Mouse (Mus musculus) hindbrain, embryonic 15.5 days (tissue): Measurements from ENCODE around the gene Uhrf1. TPM values are rescaled to one million over a fixed set of nuclear protein-coding genes. Genes with fewer than 3 reads are reported as not detected.
A peak's percentile ranks its signal among the peaks of the same experiment; 100 is the strongest.

ENCODE experiments used
- ATAC-seq: fragments of 200-750 bp; cut with Nextera tagmentation; 2 replicates; pipeline ENCODE4 v1.8.0; 2017; ENCODE audit warnings: low read depth, moderate number of reproducible peaks, moderate TSS enrichment; ENCODE audit not compliant: low FRiP score
- H3K27ac ChIP-seq: fragments of 300-500 bp; sonication (generic); replicated peaks from 2 replicates; pipeline ENCODE4 v1.5.1; 2015; ENCODE audit warnings: mild to moderate bottlenecking, inconsistent platforms
- H3K27me3 ChIP-seq: fragments of 300-500 bp; sonication (generic); 2 replicates; pipeline ENCODE4 v1.6.1; 2015; ENCODE audit warnings: control low read depth, inconsistent platforms
- H3K36me3 ChIP-seq: fragments of 300-500 bp; sonication (generic); 2 replicates; pipeline ENCODE4 v1.6.1; 2015; ENCODE audit warnings: control low read depth, inconsistent platforms
- H3K4me1 ChIP-seq: fragments of 300-500 bp; sonication (generic); replicated peaks from 2 replicates; pipeline ENCODE4 v1.6.1; 2015; ENCODE audit warnings: control low read depth, inconsistent platforms
- H3K4me2 ChIP-seq: fragments of 300-500 bp; sonication (generic); 2 replicates; pipeline ENCODE4 v1.6.1; 2015; ENCODE audit warnings: moderate library complexity, mild to moderate bottlenecking, inconsistent platforms
- H3K4me3 ChIP-seq: fragments of 300-500 bp; sonication (generic); 2 replicates; pipeline ENCODE4 v1.5.1; 2015; ENCODE audit warnings: mild to moderate bottlenecking, inconsistent platforms
- H3K9ac ChIP-seq: fragments of 300-500 bp; sonication (generic); 2 replicates; pipeline ENCODE4 v1.6.1; 2015; ENCODE audit warnings: inconsistent platforms
- H3K9me3 ChIP-seq: fragments of 300-500 bp; sonication (generic); 2 replicates; pipeline ENCODE4 v1.6.1; 2016; ENCODE audit warnings: control low read depth, inconsistent platforms
- WGBS: fragments of 180-500 bp; shearing (Covaris S2); methylation state at CpG from one replicate; pipeline ENCODE4 v1.1.7; 2015; 5-methylcytosine and 5-hydroxymethylcytosine counted together
- polyA plus RNA-seq: library from polyadenylated mRNA; unstranded; fragments of >200 nt; fragmentation: Nextera tagmentation; extraction: Ambion mirVana; gene quantifications from 2 replicates; pipeline ENCODE4 v1.2.1, GENCODE M21; 2015

Uhrf1 gene
- polyA plus RNA-seq, 1 experiment from 2014 or later: 29.7 TPM

DNA sequence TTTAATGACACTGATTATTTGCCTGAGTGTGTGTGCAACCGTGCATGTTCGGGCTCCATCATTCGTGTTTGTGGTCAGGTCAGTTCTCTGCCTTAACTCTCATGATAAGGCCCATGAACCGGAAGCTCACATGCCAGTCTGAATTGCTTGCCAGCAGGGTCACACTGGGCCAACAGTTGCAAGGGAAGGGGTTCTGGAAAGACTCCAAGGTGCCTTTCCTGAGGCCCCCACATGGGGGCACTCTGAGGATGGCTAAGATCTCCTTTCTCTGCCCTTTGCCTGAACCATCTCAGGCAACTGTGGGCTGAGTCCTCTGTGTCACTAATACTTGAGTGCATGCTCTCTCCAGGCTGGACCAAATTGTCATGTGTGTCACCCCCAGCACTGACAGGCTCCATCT lies 34.1 kb downstream of the Uhrf1 start:
- Histone ChIP-seq H3K4me3 (no peak overlapping the region), H3K9me3 (no peaks in the 10 kb centered on the region), H3K27me3 (no peaks in the 10 kb centered on the region), H3K36me3 (no peaks in the 10 kb centered on the region), H3K9ac (no peak overlapping the region), H3K4me1 (peaks cover 35% of the 10 kb centered on the region), H3K4me2 (no peak overlapping the region), H3K27ac (no peak overlapping the region)
- 46% methylated on average over 4 of the region's 4 CpGs for WGBS
- no peak for ATAC-seq

DNA sequence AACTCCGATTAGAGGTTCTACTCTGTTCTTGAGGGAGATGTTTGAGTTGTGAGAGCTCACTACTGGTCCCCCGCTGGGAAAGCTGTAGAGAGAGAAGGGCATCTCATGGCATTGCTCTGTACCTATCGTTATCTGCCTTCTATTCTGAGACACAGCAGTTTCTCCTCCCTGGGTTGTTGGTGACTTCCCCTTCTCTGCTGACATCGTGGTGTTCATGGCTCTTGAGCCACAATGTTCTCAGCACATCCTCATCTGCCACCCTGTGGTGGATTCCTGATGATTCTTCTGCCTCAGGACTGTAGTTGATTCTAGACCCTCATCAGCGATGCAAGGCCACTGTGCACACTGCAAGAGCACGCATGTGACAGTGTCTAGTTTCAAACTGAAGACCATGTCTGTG lies 34.7 kb downstream of the Uhrf1 start:
- H3K4me3 ChIP-seq: no peak overlapping the region
- no peak overlapping the region for H3K27ac ChIP-seq
- 87% methylated on average over 6 of the region's 6 CpGs for WGBS
- no peaks in the 10 kb centered on the region for H3K9me3 ChIP-seq
- no peak overlapping the region for H3K4me2 ChIP-seq
- H3K4me1 ChIP-seq: peaks cover 29% of the 10 kb centered on the region
- H3K9ac ChIP-seq: no peak overlapping the region
- no peak for ATAC-seq
- no peaks in the 10 kb centered on the region for H3K27me3 ChIP-seq
- no peaks in the 10 kb centered on the region for H3K36me3 ChIP-seq

DNA sequence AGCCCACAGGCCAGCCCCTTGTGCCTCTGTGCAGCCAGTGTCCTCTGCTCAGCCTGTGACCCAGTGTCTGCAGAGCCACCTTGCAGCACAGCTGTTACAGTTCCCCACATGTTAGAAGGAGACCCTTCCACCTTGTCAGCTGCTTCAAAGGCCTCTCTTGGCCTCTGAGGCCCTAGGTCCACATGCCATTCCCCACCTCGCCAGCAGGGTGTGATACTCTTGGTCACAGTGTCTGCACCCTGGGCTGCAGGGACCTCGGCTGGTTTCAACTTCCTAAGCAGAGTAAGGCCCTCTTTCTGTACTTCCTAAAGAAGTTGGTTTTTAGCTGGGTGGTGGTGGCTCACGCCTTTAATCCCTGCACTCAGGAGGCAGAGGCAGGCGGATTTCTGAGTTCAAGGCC lies 35.8 kb downstream of the Uhrf1 start:
- Histone ChIP-seq H3K9ac (no peak overlapping the region), H3K9me3 (no peaks in the 10 kb centered on the region), H3K4me2 (no peak overlapping the region), H3K27ac (no peak overlapping the region), H3K4me3 (no peak overlapping the region), H3K27me3 (no peaks in the 10 kb centered on the region), H3K4me1 (peaks cover 25% of the 10 kb centered on the region), H3K36me3 (no peaks in the 10 kb centered on the region)
- ATAC-seq: no peak
- WGBS: 60% methylated on average over 4 of the region's 4 CpGs

DNA sequence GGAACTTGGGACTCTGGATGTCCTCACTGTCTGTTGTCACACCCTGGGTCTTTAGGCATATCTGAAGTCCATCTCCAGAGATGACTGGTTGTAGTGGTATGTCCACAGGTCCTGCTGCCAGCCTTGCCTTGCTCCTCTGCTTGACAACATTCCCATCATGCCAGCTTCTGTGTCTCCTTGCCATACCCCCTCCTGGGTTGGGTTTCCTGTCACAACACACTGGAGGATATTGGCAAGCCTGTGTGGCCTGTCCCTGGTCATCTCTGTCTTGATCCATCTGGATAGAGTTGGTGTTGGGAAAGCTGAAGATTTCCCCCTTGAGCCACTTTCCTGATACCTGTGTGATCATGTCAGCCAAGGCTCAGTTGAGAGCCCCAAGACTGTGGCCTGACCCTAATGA lies 37.6 kb downstream of the Uhrf1 start:
- Histone ChIP-seq H3K9me3 (no peaks in the 10 kb centered on the region), H3K36me3 (no peaks in the 10 kb centered on the region), H3K27ac (no peak overlapping the region), H3K4me2 (no peak overlapping the region), H3K4me1 (peaks cover 15% of the 10 kb centered on the region), H3K27me3 (no peaks in the 10 kb centered on the region), H3K9ac (no peak overlapping the region), H3K4me3 (no peak overlapping the region)
- no peak for ATAC-seq

DNA sequence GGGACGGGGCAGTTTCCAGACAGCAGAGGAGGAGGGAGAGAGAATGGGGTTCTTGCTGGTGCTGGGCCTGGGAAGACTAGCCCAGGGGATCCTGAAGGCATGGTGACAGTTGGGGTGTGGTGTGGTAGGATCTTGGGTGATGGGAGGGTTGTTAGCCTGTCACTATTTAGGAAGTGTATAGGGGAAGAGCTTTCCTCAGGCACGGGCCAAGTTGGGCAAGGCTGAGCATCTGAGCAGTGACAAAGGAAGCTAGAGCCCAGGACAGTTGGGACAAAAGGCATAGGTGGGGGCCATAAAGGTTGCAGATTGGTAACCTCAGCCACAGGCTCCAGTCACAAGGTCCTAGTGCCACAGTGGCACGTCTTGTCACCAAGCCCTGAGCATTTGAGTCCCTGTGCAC lies 40.3 kb downstream of the Uhrf1 start:
- Histone ChIP-seq H3K27me3 (no peaks in the 10 kb centered on the region), H3K9ac (no peak overlapping the region), H3K4me1 (peaks cover 6% of the 10 kb centered on the region; the same call in 1 of the 2 replicates), H3K9me3 (no peaks in the 10 kb centered on the region), H3K36me3 (no peaks in the 10 kb centered on the region), H3K4me2 (no peak overlapping the region), H3K4me3 (no peak overlapping the region), H3K27ac (no peak overlapping the region)
- no peak for ATAC-seq
- WGBS: 81% methylated on average over 3 of the region's 3 CpGs

DNA sequence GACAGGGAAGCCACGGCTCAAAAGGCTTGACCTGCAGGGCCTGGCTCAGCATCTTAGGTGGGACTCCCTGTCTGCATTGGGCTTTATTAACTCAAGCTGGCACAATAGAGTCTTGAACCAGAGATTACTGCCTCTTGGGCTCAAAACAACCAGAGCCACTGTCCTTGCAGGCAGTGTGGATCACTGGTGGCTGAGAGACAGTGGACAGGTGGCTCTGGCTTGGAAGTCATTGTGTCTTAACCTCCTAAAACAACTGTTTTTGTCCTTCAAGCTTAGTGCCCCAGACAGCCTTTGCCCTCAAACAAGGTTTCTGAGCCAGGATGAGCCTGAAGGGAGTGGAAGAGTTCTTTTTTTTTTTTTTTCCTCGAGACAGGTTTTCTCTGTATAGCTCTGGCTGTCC lies 42.2 kb downstream of the Uhrf1 start:
- 90% methylated on average over 2 of the region's 2 CpGs for WGBS
- Histone ChIP-seq H3K27me3 (no peaks in the 10 kb centered on the region), H3K4me1 (peaks cover 14% of the 10 kb centered on the region; the same call in 1 of the 2 replicates), H3K9ac (no peak overlapping the region), H3K4me3 (no peak overlapping the region), H3K4me2 (no peak overlapping the region), H3K36me3 (no peaks in the 10 kb centered on the region), H3K27ac (no peak overlapping the region), H3K9me3 (no peaks in the 10 kb centered on the region)
- ATAC-seq: no peak

DNA sequence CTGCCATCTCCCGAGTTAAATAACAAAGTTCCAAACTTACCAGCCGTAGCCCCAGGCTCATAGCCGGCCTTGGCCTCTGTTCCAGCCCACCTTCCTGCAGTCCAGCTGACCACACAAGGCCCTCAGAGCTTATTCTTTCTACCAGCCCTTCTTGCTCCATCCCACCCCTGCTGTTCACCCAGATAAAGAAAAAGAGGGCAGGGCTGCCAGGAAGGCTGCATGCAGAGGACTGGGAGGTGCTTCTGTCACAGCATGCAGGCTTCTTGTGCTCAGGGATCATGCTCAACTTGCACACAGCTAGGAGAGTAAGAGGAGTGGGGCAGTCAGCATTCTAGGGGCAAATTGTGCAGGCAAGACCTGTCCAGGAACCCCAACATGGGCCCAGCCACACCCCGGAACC lies 45.0 kb downstream of the Uhrf1 start:
- Histone ChIP-seq H3K4me2 (no peak overlapping the region), H3K4me3 (no peak overlapping the region), H3K27me3 (no peaks in the 10 kb centered on the region), H3K9me3 (no peaks in the 10 kb centered on the region), H3K27ac (no peak overlapping the region), H3K9ac (no peak overlapping the region), H3K4me1 (peaks cover 17% of the 10 kb centered on the region; the same call in 1 of the 2 replicates), H3K36me3 (peaks cover 7% of the 10 kb centered on the region)
- no peak for ATAC-seq
- 67% methylated on average over 4 of the region's 4 CpGs for WGBS

DNA sequence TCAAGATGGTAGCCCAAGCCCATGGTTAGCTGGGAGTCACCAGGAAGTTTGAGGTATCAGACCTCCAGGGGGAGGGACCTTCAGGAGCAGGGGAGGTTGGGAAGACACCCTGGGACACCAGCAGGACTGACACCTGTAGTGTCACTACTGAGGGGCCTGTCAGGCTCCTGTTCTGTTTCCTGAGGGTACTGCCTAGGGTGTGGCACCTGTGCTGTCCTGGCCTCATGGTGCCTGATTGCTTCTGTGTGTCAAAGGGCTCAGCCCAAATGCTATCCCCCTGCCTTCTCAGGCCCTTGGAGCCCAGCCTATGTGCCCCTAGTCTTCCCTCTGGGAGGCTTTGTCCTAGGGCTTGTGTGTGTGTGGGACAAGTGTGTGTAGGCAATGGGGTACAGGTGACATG lies 45.5 kb downstream of the Uhrf1 start:
- Histone ChIP-seq H3K36me3 (peaks cover 12% of the 10 kb centered on the region), H3K9ac (no peak overlapping the region), H3K27ac (no peak overlapping the region), H3K4me1 (peaks cover 17% of the 10 kb centered on the region; the same call in 1 of the 2 replicates), H3K4me2 (no peak overlapping the region), H3K9me3 (no peaks in the 10 kb centered on the region), H3K4me3 (no peak overlapping the region), H3K27me3 (no peaks in the 10 kb centered on the region)
- no peak for ATAC-seq

DNA sequence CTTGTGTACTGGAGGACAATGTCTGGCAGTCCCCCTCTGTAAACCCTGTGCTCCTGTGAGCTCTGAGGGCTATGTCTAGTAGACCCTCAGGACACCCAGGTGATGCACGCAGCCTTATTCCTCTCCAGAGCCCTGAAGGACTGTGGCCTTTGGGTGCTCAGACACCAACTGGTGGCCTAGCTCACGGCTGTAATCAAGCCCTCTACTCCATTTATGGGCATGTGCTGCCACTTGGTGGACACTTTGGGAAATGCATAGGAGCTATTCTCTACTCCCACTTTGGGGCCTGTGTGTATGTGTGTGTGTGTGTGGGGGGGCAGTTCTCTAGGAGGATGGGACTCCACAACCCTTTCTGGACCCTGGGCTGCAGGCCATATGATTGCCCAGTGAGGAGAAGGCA lies 47.6 kb downstream of the Uhrf1 start:
- Histone ChIP-seq H3K36me3 (peaks cover 30% of the 10 kb centered on the region), H3K27ac (no peak overlapping the region), H3K9me3 (no peaks in the 10 kb centered on the region), H3K4me3 (no peak overlapping the region), H3K4me1 (peaks cover 17% of the 10 kb centered on the region; the same call in 1 of the 2 replicates), H3K4me2 (no peak overlapping the region), H3K27me3 (no peaks in the 10 kb centered on the region), H3K9ac (no peak overlapping the region)
- 38% methylated on average over 2 of the region's 2 CpGs for WGBS
- peak; percentile 52 for ATAC-seq

DNA sequence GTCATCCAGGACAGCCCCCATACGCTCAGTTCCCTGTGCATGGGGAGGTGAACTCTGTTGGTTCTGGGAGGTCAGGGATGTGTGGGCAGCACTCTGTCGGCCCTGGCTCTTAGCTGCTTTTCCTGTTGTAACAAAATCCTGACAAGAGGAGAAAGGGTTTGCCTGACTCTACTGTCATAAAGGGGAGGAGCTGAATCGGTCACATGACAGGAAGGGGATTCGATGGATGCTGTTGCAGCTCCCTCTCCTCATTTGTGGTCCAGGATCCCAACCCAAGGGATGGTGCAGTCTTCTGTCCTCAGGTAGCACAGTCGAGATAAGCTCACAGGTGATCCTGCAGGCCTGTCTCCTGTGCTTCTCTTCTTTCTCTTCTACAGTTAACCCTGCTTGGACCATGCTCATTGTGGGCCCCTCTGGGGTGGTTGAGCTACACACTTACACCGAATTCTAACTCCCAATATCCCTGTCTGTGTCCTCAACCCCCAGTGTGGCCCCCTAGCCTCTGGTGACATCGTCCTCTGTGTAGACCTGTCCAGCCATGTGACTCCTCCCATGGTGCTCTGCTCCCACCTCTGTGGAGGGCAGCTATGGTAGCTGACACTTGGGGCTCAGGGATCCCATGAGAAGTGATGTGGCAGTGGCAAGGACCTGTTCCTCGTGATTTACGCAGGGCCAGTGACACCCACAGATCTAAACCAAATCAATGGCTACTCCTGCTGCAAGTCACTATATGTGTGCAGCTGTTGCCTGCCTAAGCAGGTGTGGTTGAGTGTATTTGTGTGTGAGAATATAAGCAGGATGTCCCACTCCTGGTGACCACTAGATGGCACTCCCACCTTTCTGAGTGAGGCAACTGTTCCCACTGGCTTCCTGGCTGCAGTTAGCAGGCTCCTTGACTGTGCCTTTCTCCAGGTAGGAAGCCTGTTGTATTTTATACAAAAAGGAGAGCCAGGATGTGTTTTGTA lies 54.1 kb downstream of the Uhrf1 start:
- Histone ChIP-seq H3K4me2 (no peak overlapping the region), H3K4me1 (peaks cover 28% of the 10 kb centered on the region), H3K27ac (no peak overlapping the region), H3K4me3 (no peak overlapping the region), H3K9me3 (no peaks in the 10 kb centered on the region), H3K36me3 (peaks cover 42% of the 10 kb centered on the region), H3K27me3 (no peaks in the 10 kb centered on the region), H3K9ac (no peak overlapping the region)
- peak; percentile 71 for ATAC-seq
- 73% methylated on average over 9 of the region's 9 CpGs for WGBS

DNA sequence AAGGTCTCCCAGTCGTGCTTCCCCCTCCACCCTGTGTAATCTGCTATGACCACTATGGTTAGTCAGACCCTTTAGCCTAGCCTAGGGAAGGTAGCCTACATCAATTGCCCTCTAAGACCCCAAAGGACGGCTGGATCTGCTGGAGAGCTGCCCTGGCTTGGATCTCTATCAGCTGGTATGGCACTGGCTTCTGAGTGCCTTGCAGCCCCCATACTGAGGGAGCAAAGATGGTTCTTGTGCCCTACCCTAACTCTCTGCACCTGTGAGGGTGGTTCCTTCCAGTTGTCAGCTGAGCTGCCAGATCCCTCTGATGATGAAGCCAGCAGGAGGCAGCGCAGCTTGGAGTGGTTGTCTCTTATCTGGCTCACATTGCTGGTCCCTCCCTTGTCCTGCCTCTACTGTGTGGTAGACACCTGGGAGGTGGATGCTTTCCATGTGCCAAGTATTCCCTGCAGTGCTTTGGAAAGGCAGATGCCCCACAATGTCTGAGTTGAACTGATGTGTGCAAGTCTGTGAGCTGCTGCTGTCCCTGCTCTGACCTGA lies 56.1 kb downstream of the Uhrf1 start:
- H3K27ac ChIP-seq: no peak overlapping the region
- H3K27me3 ChIP-seq: no peaks in the 10 kb centered on the region
- ATAC-seq: no peak
- H3K4me2 ChIP-seq: no peak overlapping the region
- no peak overlapping the region for H3K9ac ChIP-seq
- peaks cover 41% of the 10 kb centered on the region for H3K4me1 ChIP-seq
- H3K36me3 ChIP-seq: peaks cover 30% of the 10 kb centered on the region
- 82% methylated on average over 3 of the region's 3 CpGs for WGBS
- no peak overlapping the region for H3K4me3 ChIP-seq
- H3K9me3 ChIP-seq: no peaks in the 10 kb centered on the region

DNA sequence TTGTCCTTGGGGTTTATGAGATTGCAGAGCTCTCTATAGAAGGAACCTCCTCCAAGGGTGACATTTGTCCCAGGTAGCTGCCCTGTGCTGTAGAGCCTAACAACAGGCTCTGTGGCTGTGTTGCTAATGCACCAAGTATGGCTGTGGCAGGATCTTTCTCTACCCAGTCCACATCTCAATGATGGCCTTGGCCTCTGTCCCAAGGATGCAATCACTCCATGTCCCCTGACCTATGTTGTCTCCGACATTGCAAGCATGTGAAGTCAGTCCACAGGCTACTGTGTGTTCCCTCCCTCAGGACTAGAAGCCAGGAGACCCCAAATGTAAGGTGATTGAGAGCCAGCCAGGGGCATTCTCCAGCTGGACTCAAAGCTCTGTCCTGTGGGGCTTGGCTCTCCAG lies 56.7 kb downstream of the Uhrf1 start:
- no peak overlapping the region for H3K4me3 ChIP-seq
- no peak overlapping the region for H3K4me2 ChIP-seq
- no peaks in the 10 kb centered on the region for H3K27me3 ChIP-seq
- WGBS: 82% methylated on average over 1 of the region's 1 CpGs
- H3K36me3 ChIP-seq: peaks cover 24% of the 10 kb centered on the region
- peaks cover 42% of the 10 kb centered on the region for H3K4me1 ChIP-seq
- H3K9me3 ChIP-seq: no peaks in the 10 kb centered on the region
- no peak for ATAC-seq
- no peak overlapping the region for H3K9ac ChIP-seq
- peak overlapping the region; percentile 72 for H3K27ac ChIP-seq
